Mouse (Mus musculus): ENCODE results near the gene Gm10642. TPM values are rescaled to one million over a fixed set of nuclear protein-coding genes. Genes with fewer than 3 reads are reported as not detected.

Gm10642 gene
- 0.29 and 0.93 TPM in 2 replicates for polyA plus RNA-seq (2015; fragmentation: Nextera tagmentation; extraction: Ambion mirVana)

GRCm38 (mm10) chr9:70656130-70657007 lies at the start of gene Gm10642:
Gm10642 (plus strand) TSS chr9:70656251.

GRCm38 (mm10) chr9:70657013-70657967 lies 1.2 kb downstream of the Gm10642 start, which contains the start of gene Mindy2:
Mindy2 (minus strand) TSS chr9:70657174.

GRCm38 (mm10) chr9:70678682-70679131 lies 22.7 kb downstream of the Gm10642 start, which contains the start of gene Adam10:
Adam10 (plus strand) TSS chr9:70678997.

Other genes starting within 250 kb of the Gm10642 start
- 43.7 and 43.8 TPM in 2 replicates for gene Ccnb2, start 234.7 kb upstream of the Gm10642 start, polyA plus RNA-seq (2015; fragmentation: Nextera tagmentation; extraction: Ambion mirVana)
- 10.3 and 10.6 TPM in 2 replicates for gene Rnf111, start 152.5 kb upstream of the Gm10642 start, polyA plus RNA-seq (2015; fragmentation: Nextera tagmentation; extraction: Ambion mirVana)
- gene Sltm, start 113.5 kb upstream of the Gm10642 start, polyA plus RNA-seq (2015; fragmentation: Nextera tagmentation; extraction: Ambion mirVana), result 15.9 and 16.8 TPM in 2 replicates
- 5.9 and 7.7 TPM in 2 replicates for gene Mindy2, start 923 bp downstream of the Gm10642 start, polyA plus RNA-seq (2015; fragmentation: Nextera tagmentation; extraction: Ambion mirVana)
- 26.7 and 28.1 TPM in 2 replicates for gene Adam10, start 22.7 kb downstream of the Gm10642 start, polyA plus RNA-seq (2015; fragmentation: Nextera tagmentation; extraction: Ambion mirVana)

Measured in skeletal muscle tissue, postnatal 0 days (tissue).